Mouse (Mus musculus) effector memory CD4-positive, alpha-beta T cell, adult 5 months (primary cell): Measurements from ENCODE around the gene Adamtsl3. TPM values are rescaled to one million over a fixed set of nuclear protein-coding genes. Genes with fewer than 3 reads are reported as not detected.

Source experiments
- polyA plus RNA-seq: library from polyadenylated mRNA; unstranded; fragments of 100-300 nt; shearing (Covaris generic); gene quantifications from one replicate; pipeline ENCODE4 v1.2.1, GENCODE M21; 2017

The Adamtsl3 gene
- not detected for polyA plus RNA-seq

DNA sequence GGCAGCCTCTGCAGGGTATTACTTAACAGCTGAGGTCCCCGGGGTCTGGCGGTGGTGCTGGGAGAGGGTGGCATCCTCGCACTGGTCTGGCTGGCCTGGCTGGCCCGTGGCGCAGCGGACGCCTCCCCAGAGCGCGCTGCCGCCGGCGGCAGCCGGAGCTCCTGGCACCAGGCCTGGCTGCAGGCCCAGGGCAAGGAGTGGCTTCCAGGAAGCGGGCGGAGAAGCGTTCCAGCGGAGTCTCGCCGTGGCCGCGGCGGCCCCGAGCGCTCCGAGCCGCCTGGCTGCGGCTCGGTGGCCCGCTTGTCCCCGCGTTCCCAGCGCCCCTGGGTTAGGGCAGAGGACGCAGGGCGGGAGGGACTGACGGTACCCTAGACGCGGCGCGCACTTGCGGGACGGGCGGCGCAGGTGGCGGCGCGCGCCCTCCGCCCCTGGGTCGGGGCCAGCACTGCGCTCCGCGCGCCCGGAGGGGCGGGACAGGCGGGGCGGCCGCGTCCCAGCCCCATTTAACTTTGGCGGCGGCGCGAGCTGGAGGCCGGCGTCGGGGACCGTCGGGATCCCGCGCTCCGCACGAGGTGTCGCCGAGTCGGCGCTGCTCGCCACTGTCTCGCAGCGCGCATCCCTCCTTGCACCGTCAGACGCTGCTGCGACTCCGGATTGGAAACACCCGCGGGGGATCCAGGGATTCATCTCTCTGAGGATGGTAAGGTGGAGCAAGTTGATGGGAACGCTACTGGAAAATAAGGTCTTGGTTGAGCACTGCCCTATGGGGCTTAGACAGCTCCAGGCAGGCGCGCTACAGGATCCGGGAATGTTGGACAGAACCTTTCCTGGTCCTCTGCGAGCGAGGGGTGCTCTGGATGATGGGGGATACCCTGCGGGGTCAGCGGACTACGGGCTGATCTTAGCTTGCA lies at the start of gene Adamtsl3:
Gene Adamtsl3, plus strand, starts transcription at position 484 of the 911 bp plus-strand sequence.

DNA sequence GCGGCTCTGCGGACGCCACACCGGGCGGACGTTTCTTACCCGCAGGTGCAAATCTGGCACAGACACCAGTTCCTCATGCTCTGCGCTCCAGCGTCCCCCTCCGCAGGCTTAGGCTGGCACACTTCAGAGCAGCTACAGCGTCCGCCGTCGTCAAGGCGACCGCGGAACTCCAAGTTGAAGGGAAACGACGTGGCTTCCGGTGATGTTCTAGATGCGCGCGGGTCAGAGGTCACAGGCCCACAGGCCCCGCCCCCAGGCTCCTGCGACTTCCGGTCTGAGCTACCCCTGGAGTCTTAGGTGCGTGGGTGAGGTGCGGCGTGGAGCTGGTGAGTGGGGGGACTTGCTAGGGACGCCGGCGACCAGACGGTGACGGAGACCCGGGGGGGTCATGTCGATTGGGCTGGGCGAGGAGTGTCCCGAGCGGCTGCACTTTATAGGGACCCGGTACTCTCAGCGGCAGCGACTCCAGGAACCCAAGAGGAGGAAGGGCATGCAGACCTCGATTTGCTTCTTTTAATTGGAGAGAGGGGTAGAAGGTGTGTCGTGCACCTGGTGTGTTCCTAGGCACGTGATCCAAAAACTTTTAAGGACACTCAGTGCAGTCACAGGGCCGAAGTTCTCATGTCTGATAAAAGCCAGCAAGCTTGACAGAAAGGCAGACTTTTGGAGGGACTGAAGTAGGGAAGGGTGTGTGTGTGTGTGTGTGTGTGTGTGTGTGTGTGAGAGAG lies 313.0 kb downstream of the Adamtsl3 start, which contains the start of the genes Saxo2 and Efl1:
Gene Saxo2, minus strand, starts transcription at position 176 of the 728 bp plus-strand sequence.
Gene Efl1, plus strand, starts transcription at position 262 of the 728 bp plus-strand sequence.

Other genes with a start within 250 kb of the Adamtsl3 start
- gene Sh3gl3, start 161.9 kb upstream of the Adamtsl3 start, polyA plus RNA-seq, result 2.4 TPM